Mouse (Mus musculus): ENCODE measurements around the gene Smad3.

The Smad3 gene

GRCm38 (mm10) chr9:63757865-63758440, at the start of gene Smad3:
Smad3 (minus strand) TSS chr9:63757994.
- peak; percentile 95 for DNase-seq

DNA sequence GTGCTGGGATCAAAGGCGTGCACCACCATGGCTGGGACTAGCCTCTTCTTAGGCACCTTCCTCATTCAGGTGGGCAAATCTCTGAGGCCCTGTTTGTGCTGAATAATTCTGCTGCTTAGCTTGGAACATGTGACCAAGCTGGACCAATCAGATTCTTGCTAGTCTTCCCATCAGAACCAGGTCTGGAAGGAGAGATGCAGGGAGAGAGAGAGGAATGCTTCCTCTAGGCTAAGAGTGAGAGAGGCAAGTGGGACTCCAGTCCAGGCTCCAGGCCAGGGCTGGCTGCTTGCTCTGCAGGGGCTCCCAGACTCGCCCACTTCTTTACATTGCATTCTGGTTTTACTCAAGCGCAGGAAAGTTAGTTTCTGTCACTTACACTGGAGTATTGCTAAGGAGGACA, 47.1 kb upstream of the Smad3 start:
- peak; percentile 51 for DNase-seq

GRCm38 (mm10) chr9:63803181-63803591, 45.4 kb upstream of the Smad3 start:
- DNase-seq = peak; percentile 91

DNA sequence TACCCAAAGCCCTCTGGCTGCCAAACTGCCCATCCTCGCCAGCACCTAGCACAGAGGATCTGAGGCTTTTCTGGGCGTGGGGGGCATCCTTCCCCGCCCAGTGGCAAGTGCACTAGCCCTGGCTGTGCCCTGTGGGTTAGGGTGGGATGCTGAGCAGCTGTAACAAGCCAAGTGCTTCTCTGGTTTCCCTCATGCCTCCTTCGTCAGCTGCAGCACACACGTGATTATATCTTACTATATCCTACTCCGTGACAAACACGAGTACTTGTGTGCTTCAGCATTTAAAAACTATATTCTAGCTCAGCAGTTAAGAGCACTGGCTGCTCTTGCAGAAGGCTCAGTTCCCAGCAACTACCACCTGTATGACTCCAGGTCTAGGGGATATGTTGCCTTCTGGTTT, 44.7 kb upstream of the Smad3 start:
- DNase-seq = no peak

- no peak for DNase-seq
Measured at GRCm38 (mm10) chr9:63802080-63802479, 44.3 kb upstream of the Smad3 start.

- no peak for DNase-seq
Measured at GRCm38 (mm10) chr9:63796429-63796828, 38.6 kb upstream of the Smad3 start.

- no peak for DNase-seq
Measured at GRCm38 (mm10) chr9:63793731-63794495, 36.1 kb upstream of the Smad3 start.

- no peak for DNase-seq
Measured at GRCm38 (mm10) chr9:63791716-63792115, 33.9 kb upstream of the Smad3 start.

- no peak for DNase-seq
Measured at GRCm38 (mm10) chr9:63791275-63791674, 33.5 kb upstream of the Smad3 start.

DNA sequence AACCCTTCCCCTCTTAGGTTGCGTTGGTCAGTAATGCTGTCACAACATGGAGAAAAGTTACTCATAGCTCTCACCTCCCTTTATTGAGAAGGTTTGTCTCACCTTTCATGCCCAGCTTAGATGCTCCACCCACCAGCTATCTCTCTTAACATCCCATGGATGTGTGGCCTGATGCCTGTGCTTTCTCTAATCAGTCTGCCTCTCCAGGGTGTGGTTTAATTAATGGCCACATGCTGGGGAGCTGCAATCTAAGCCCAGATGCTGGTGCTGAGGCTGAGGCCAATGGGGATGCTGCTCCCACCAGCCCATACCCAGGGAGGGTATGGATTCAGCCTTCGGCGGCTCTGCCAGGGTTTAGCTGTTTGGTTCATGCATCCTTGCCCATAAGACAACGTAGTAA, 32.4 kb upstream of the Smad3 start:
- DNase-seq = no peak

- DNase-seq = no peak
Measured at GRCm38 (mm10) chr9:63789386-63789785, 31.6 kb upstream of the Smad3 start.

- DNase-seq = no peak
Measured at GRCm38 (mm10) chr9:63787606-63788005, 29.8 kb upstream of the Smad3 start.

- peak; percentile 71 for DNase-seq
Measured at GRCm38 (mm10) chr9:63787086-63787485, 29.3 kb upstream of the Smad3 start.

- no peak for DNase-seq
Measured at GRCm38 (mm10) chr9:63786026-63786670, 28.4 kb upstream of the Smad3 start.

DNA sequence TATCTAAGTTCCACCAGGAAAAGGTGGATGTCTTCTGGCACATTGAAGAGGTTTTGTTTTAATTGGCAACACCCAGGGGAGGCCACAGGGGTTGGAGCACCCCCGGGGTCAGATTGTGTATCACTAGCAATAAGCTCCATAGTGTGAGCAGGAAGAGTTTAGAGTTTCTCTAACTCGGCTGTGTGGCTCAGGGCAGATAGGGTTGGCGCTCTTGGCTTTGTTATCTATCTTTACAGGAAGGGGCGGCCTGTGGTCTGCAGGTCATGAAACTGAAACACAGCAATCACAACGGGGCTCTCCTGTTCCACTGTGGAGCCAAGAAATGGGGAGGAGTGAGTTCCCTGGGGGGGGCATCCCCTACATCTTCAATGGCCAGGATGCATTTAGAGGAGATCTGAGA, 27.7 kb upstream of the Smad3 start:
- DNase-seq = no peak

GRCm38 (mm10) chr9:63784597-63784996, 26.8 kb upstream of the Smad3 start:
- DNase-seq = no peak

DNA sequence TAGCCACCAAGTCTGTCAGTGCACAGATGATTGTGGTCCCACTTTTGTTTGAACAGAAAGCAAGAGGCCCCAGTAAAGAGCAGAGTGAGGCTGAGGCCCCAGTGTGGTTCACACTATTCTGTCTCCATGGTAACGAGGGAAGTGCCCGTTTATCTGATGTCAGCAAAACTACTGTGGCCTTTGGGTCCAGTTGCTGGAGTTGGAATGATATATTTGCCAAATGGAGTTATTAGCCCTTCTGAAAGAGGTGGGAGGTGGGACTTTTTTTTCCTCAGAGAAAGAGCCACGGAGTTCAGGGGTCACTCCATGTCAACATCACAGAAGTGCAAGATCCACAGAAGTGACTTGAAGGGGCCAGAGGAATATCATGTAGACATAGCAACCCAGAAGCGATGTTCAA, 24.9 kb upstream of the Smad3 start:
- DNase-seq = peak; percentile 83

GRCm38 (mm10) chr9:63781714-63782464, 24.1 kb upstream of the Smad3 start:
- no peak for DNase-seq

GRCm38 (mm10) chr9:63779950-63780887, 22.4 kb upstream of the Smad3 start:
- peak; percentile 59 for DNase-seq

DNA sequence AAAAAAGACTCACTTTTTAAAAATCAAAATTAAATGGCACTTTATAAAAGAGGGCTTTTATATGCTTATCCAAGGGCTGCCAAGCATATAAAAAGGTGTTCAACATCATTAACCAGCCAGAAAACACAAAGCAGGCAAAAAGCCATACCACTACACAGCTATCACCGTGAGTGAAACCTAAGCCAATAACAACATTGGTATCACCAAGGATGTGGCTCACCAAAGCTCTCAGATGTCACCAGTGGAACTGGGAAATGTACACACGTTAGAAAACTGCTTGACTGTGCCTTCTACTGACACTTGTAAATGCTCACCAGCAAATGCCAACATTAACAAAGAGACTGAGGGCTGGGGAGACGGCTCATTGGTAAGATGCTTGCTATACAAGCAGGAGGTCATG, 18.9 kb upstream of the Smad3 start:
- DNase-seq = no peak

DNA sequence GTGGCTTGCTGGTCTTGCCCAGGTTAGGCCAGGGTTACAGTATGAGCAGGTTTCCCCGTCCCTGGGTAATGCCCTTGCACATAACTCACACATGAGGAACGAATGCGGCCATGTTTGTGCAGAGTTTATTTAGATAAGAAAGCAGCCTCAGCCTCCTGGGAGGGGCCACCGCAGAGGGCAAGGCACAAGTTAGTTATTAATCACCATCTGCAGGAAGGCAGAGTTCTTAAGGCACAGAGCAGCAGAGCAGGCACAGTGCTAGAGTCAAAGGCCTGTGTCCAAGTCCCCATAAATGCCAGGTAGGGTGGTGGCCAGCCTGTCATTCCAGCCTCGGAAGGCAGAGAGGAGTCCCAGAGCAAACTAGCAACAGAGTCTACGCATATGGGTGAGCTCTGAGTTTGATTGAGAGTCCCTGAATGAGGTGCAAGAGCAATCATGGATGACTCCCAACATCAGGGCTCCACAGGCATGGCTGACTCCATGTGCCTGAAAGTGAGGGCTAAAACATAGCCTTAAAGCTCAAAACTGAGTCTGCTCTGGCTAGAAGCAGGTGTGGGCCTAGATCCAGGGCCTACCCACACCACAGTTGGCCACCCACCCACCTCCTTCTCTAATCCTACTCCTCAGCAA, 17.2 kb upstream of the Smad3 start:
- no peak for DNase-seq

DNA sequence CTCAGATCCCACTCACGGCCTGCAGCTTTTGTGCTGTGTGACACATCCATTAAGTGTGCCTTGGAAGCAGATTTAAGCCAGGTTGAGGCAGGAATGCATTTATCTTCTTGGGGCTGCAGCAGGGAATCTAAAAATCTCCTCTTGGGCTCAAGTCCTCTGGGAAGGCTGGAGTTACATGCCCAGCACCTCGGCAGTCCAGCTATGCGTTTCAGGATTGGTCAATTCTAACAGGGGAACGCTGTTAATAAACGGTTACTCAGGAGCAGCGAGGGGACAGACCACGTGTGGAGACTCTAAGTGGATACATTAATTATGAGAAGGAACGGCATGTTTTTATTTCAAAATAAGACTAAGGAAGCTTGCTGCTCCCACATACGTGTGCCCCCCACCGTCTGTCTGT, 14.7 kb upstream of the Smad3 start:
- DNase-seq = no peak
